Mouse (Mus musculus) forebrain, postnatal 0 days (tissue): ENCODE measurements around the gene Ddah1. TPM values are rescaled to one million over a fixed set of nuclear protein-coding genes. Genes with fewer than 3 reads are reported as not detected.

Source experiments
- ATAC-seq: fragments of 200-750 bp; cut with Nextera tagmentation; 2 replicates; pipeline ENCODE4 v1.8.0; 2017; ENCODE audit warnings: mild to moderate bottlenecking, moderate library complexity
- DNase-seq: peaks from one replicate; pipeline ENCODE4 v3.0.0-alpha.2; 2015
- H3K27ac ChIP-seq: fragments of 300-500 bp; sonication (generic); 2 replicates; pipeline ENCODE4 v1.5.1; 2014; ENCODE audit warnings: low read depth, mild to moderate bottlenecking, antibody characterized with exemption, low read length, moderate library complexity, mixed read lengths
- H3K27me3 ChIP-seq: fragments of 300-500 bp; sonication (generic); 2 replicates; pipeline ENCODE4 v1.6.1; 2014; ENCODE audit warnings: mild to moderate bottlenecking, low read length, mixed read lengths; ENCODE audit not compliant: insufficient read depth
- H3K36me3 ChIP-seq: fragments of 300-500 bp; sonication (generic); 2 replicates; pipeline ENCODE4 v1.6.1; 2014; ENCODE audit warnings: mild to moderate bottlenecking, moderate library complexity; ENCODE audit not compliant: insufficient read depth
- H3K4me1 ChIP-seq: fragments of 300-500 bp; sonication (generic); 2 replicates; pipeline ENCODE4 v1.6.1; 2014; ENCODE audit warnings: antibody characterized with exemption; ENCODE audit not compliant: insufficient read depth
- H3K4me2 ChIP-seq: fragments of 300-500 bp; sonication (generic); 2 replicates; pipeline ENCODE4 v1.6.1; 2014; ENCODE audit warnings: low read depth, mild to moderate bottlenecking, moderate library complexity
- H3K4me3 ChIP-seq: fragments of 300-500 bp; sonication (generic); 2 replicates; pipeline ENCODE4 v1.5.1; 2014; ENCODE audit warnings: low read depth, low read length, mixed read lengths
- H3K9ac ChIP-seq: fragments of 300-500 bp; sonication (generic); 2 replicates; pipeline ENCODE4 v1.6.1; 2014; ENCODE audit warnings: mild to moderate bottlenecking
- H3K9me3 ChIP-seq: fragments of 300-500 bp; sonication (generic); 2 replicates; pipeline ENCODE4 v1.6.1; 2016; ENCODE audit warnings: low read length
- CTCF ChIP-seq: sonication (generic); IDR thresholded peaks from 2 replicates; pipeline ENCODE4 v1.5.1; 2016; ENCODE audit warnings: antibody characterized with exemption, control low read depth, low read depth
- WGBS: fragments of 180-500 bp; shearing (Covaris S2); extraction: QIAGEN DNeasy Blood & Tissue Kit; methylation state at CpG from one replicate; pipeline ENCODE4 v1.1.7; 2014; 5-methylcytosine and 5-hydroxymethylcytosine counted together
- polyA plus RNA-seq: library from polyadenylated mRNA; unstranded; fragments of >200 nt; fragmentation: Nextera tagmentation; extraction: Ambion mirVana; gene quantifications from 2 replicates; pipeline ENCODE4 v1.2.1, GENCODE M21; 2015
- total RNA-seq: library from RNA; depleted of rRNA; stranded (reverse); fragments of >200 nt; gene quantifications from 2 replicates; pipeline ENCODE4 v1.2.3, GENCODE M21; 2014; rRNA removed

The Ddah1 gene
- total RNA-seq: 112 and 147 TPM in 2 replicates
- 168 and 206 TPM in 2 replicates for polyA plus RNA-seq

DNA sequence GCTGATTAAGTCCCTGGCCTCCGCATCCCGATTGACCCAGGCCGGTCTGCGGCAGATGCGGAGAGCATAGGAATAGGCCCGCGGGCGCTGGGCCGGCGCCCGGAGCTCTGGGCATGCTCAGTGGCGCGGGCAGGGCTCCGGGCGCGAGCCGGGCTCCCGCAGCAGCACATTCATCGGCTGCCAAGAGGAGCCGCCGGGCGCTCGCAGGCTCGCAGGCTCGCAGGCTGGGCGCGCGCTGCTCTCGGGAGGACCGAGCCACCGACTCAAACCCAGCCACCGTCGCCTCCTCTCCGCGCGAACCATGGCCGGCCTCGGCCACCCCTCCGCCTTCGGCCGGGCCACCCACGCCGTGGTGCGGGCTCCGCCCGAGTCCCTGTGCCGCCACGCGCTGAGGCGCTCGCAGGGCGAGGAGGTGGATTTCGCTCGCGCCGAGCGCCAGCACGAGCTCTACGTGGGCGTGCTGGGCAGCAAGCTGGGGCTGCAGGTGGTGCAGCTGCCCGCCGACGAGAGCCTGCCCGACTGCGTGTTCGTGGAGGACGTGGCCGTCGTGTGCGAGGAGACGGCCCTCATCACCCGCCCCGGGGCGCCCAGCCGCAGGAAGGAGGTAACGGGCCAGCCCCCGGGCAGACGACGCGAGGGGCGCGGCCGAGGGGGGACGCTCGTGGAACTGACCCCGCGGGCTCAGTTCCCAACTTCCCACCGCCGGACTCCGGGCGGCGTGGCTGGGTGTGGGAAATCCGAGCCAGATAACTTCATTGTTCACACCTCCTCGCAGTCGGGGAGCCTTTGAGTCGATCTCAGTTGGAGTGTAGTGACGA, at the start of gene Ddah1:
Ddah1 (plus strand) TSS at position 115 of the 818 bp plus-strand sequence.
- no peak for TF ChIP-seq CTCF
- Histone ChIP-seq H3K36me3 (no peaks in the 10 kb centered on the region), H3K4me2 (peak within 1 kb of the TSS; percentile 98), H3K27ac (peak within 1 kb of the TSS; percentile 83), H3K4me3 (peak within 1 kb of the TSS; percentile 65), H3K4me1 (peaks cover 15% of the 10 kb centered on the region; the same call in 1 of the 2 replicates), H3K27me3 (no peaks in the 10 kb centered on the region), H3K9ac (peak within 1 kb of the TSS; percentile 87), H3K9me3 (no peaks in the 10 kb centered on the region)
- under 1% methylated on average over 95 of the region's 97 CpGs for WGBS
- peak; percentile 92 for ATAC-seq
- DNase-seq: peak; percentile 84

DNA sequence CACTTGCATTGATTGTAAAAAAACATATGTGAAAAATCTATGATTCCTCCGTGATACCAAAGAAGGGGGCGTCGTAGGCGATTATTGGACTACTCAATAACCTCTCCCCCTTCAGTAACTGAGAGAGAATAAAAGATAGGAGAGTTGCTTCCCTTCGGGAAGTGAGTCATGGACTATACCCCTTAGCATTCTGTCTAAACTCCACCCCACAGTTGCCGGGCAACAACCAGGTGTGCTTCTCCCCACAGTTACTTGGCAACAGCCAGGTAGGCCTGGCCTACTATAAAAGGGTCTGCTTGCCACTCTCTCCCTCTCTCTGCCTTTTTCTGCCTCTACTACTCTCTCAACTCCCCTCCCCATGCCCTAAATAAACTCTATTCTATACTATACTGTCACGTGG, 42.6 kb upstream of the Ddah1 start:
- ATAC-seq: no peak
- Histone ChIP-seq H3K4me1 (no peaks in the 10 kb centered on the region), H3K9ac (no peak overlapping the region), H3K4me3 (no peak overlapping the region), H3K27ac (no peak overlapping the region), H3K36me3 (no peaks in the 10 kb centered on the region), H3K4me2 (no peak overlapping the region), H3K27me3 (no peaks in the 10 kb centered on the region), H3K9me3 (no peaks in the 10 kb centered on the region)
- 89% methylated on average over 7 of the region's 7 CpGs for WGBS
- TF ChIP-seq CTCF: no peak
- DNase-seq: no peak

DNA sequence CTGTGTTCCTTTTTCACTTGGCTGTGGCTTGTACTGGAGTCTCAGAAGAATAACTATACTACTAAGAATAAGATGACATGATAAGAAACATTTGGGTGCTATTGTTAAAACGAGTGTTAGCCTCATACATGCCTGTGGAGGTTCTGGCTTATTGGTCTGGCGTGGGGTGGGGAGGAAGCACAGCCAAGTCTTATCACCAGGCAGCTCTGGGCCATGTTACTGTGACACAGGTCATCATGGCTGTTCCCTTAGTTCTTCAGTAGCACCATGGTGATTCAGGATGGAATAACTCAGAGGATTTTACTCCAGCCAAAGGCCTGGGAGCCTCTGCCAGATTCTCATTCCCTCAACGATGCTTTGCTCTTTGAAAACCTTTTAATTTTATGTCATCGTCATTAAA, 38.8 kb upstream of the Ddah1 start:
- 86% methylated on average over 4 of the region's 4 CpGs for WGBS
- no peak overlapping the region for H3K9ac ChIP-seq
- H3K4me3 ChIP-seq: no peak overlapping the region
- no peak for TF ChIP-seq CTCF
- no peaks in the 10 kb centered on the region for H3K9me3 ChIP-seq
- H3K36me3 ChIP-seq: no peaks in the 10 kb centered on the region
- no peak for DNase-seq
- H3K4me2 ChIP-seq: no peak overlapping the region
- H3K4me1 ChIP-seq: no peaks in the 10 kb centered on the region
- no peaks in the 10 kb centered on the region for H3K27me3 ChIP-seq
- no peak for ATAC-seq
- H3K27ac ChIP-seq: no peak overlapping the region

DNA sequence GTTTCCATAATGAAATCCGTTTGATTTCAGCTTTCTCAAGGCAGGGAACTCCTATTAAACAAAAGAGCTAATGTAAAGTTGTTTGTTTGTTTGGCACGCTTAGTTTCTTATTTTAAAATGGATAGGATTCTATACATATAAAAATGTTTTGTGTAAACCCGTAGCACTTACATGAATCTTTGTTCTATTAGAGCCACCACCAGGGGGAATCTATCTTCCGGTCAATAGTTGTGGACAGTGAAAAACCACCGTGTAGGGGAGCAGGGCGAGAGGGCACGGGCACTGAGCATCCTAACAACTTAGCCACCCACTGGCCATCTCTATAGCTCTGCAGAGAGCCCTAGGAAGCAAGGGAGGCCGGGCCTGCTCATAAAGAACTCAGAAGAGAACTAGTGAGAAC, 33.4 kb upstream of the Ddah1 start:
- H3K36me3 ChIP-seq: no peaks in the 10 kb centered on the region
- H3K4me2 ChIP-seq: no peak overlapping the region
- no peaks in the 10 kb centered on the region for H3K9me3 ChIP-seq
- no peak overlapping the region for H3K27ac ChIP-seq
- no peak for DNase-seq
- no peak overlapping the region for H3K4me3 ChIP-seq
- TF ChIP-seq CTCF: 0 out of 2 replicates have a peak, but pooled peaks have one; percentile 3
- no peaks in the 10 kb centered on the region for H3K4me1 ChIP-seq
- no peak for ATAC-seq
- no peaks in the 10 kb centered on the region for H3K27me3 ChIP-seq
- H3K9ac ChIP-seq: no peak overlapping the region
- 77% methylated on average over 8 of the region's 8 CpGs for WGBS

DNA sequence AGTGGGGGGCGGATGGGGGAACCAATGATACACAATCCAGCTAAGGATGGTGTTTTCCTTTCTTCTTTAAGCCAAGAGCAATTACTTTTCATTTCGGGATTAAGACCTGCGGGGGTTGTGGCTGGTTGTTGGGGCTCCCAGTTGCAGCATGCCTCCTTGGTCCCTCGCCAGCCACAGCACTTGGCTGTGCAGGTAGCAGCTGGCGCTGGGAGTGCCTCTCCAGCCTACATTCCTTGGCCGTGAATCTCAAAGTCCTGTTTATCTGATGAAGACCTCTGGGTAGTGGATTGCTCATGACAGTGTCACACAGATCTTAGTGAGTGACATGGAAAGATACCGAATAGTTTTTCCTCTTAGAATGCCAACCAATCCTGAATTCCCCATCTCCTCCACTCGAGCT, 30.1 kb upstream of the Ddah1 start:
- no peaks in the 10 kb centered on the region for H3K27me3 ChIP-seq
- H3K9ac ChIP-seq: no peak overlapping the region
- H3K4me1 ChIP-seq: no peaks in the 10 kb centered on the region
- 40% methylated on average over 8 of the region's 8 CpGs for WGBS
- TF ChIP-seq CTCF: no peak
- DNase-seq: no peak
- no peaks in the 10 kb centered on the region for H3K36me3 ChIP-seq
- no peak overlapping the region for H3K4me3 ChIP-seq
- no peak overlapping the region for H3K27ac ChIP-seq
- ATAC-seq: no peak
- H3K4me2 ChIP-seq: no peak overlapping the region
- H3K9me3 ChIP-seq: no peaks in the 10 kb centered on the region

DNA sequence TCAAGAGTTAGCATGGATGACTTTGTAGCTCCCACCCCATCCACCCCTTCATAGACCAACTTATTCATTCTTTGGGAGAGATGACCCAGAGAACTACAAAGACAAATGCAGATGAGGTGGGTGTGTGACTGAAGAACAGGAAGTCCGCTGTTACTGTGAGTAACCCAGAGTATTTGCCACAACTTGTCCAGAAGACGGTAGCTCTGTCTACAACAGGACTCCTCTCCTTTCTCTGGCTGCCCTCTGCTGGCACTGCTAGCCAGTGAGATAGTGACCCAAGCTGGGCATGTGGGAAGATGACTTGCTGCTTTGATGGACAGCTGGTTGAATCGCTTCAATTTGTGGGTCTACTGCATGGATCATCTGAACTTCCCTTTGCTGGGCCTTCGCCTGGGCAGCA, 28.9 kb upstream of the Ddah1 start:
- DNase-seq (no peak), ATAC-seq (no peak)
- Histone ChIP-seq H3K4me2 (no peak overlapping the region), H3K36me3 (no peaks in the 10 kb centered on the region), H3K9me3 (no peaks in the 10 kb centered on the region), H3K4me1 (no peaks in the 10 kb centered on the region), H3K27ac (no peak overlapping the region), H3K27me3 (no peaks in the 10 kb centered on the region), H3K9ac (no peak overlapping the region), H3K4me3 (no peak overlapping the region)
- 82% methylated on average over 4 of the region's 4 CpGs for WGBS
- peak; percentile 38; the same call in 1 of the 2 replicates for TF ChIP-seq CTCF

DNA sequence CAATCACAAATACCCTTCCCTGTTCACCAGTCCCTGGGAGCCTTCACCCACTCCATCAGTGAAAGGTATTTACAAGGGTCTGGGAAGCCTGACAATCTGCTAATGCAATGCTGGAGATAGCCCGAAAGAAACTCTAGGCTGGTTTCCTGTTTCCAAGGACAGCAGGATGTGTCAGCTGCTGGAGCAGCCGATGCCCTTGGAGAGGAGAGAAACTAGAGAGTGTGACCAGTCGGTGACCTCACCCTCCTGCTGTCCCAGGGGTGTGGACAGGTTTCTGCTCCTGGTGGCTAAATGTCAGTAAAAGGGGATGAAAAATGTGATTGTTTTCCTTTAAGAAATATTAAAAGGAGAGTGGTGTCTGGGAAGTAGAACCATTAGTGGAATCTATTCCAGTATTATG, 28.4 kb upstream of the Ddah1 start:
- H3K9ac ChIP-seq: no peak overlapping the region
- H3K4me2 ChIP-seq: no peak overlapping the region
- 64% methylated on average over 3 of the region's 3 CpGs for WGBS
- H3K36me3 ChIP-seq: no peaks in the 10 kb centered on the region
- H3K27me3 ChIP-seq: no peaks in the 10 kb centered on the region
- H3K9me3 ChIP-seq: no peaks in the 10 kb centered on the region
- no peaks in the 10 kb centered on the region for H3K4me1 ChIP-seq
- no peak overlapping the region for H3K4me3 ChIP-seq
- no peak for TF ChIP-seq CTCF
- H3K27ac ChIP-seq: no peak overlapping the region
- ATAC-seq: no peak
- no peak for DNase-seq
